Mouse (Mus musculus) thymus, postnatal 10 days (tissue): ENCODE measurements around the gene Tmem107.
"Not testable (repeated sequence)": the region's sequence is repeated elsewhere in the genome, so short reads cannot be mapped to it uniquely, and the experiment has no call there.

Source experiments
- DNase-seq, 2 experiments: peaks; one replicate each; pipeline ENCODE4 v3.0.0; 2021; ENCODE audit warnings: low spot score in 2 of 2

Tmem107 gene

DNA sequence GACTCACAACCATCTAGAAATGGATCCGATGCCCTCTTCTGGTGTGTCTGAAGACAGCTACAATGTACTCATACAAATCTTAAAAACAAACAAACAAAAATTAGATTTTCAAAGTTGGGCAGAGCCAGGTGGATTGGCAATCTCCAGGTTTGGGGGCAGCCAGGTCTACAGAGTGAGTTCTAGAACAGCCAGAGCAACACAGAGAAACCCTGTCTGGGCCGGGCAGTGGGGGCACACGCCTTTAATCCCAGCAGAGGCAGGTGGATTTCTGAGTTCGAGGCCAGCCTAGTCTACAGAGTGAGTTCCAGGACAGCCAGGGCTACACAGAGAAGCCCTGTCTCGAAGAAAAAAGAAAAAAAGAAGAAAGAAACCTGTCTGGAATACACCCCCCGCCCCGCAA, 23.2 kb downstream of the Tmem107 start:
- not testable (repeated sequence) for DNase-seq

DNA sequence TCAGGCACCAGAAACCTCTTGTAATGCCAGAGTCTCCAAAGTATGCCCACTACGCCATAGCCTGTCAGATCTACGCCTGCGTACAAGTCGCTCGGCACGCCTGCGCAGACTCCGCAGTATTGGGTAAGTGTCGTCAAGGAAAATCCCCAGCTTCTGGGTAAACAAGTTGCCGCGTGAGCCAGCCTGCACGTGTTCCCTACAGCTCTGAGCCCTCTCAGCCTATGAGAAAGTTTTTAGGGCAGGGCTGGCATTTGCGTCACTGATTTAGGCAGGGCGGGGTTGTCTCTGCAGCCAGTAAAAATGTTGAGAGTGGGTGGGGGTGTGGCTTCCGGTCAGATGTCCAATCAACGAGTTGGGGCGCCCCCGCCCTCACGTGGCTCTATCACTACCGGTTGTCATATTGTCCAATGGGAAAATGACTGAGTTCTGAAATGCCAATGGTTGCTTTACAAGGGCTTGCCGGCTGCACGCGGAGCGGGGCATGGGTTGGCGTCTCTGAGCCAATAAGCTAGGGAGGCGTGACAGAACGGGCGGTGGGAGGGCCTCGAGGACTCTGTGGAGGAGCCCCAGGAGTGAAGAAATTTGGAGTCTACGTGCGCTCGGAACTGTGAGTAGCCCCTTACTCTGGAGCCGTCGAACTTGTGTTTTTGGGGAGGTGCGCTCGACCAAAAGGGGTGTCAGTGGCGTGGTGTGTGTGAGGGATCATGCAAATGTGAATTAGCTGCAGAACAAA, 24.3 kb downstream of the Tmem107 start, which contains the start of gene Per1:
Gene Per1 (plus strand): TSS at position 521 of the 733 bp plus-strand sequence.
- DNase-seq = peak; percentile 95 to 99

DNA sequence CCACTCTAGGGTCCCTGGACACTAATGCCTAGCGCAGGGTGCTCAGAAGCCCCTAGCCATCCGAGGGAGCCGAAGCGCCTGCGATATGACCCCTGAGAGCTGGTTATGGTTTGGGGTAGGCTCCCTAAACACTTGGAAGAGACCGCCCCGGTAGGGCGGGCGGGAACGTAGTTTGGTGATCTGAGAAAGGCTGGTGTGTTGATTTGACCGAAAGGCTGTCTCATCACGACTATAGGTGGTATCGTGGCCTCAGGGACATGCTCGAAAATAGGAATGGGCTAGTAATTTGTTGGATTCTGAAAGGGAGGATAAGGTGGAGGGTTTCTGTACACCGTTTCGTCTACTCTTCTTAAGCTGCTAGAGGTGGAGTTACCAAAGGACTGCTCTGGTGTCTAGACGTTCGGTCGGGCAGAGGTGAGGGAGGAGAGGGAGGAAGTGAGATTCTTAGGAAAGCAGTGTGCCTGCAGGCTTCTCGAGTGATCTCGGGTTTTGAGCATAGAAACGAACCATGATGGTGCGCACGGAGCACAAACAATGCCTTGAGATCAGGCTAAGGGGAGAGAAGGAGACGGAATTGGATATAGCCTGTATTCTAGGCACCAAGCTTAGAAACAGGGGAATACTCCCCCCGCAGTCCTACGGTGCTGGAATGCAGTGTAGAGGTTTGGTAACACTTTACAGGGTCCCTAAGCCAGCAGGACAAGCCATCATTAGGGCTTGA, 25.1 kb downstream of the Tmem107 start:
- DNase-seq = peak in 1 of 2 experiments; percentile 19

DNA sequence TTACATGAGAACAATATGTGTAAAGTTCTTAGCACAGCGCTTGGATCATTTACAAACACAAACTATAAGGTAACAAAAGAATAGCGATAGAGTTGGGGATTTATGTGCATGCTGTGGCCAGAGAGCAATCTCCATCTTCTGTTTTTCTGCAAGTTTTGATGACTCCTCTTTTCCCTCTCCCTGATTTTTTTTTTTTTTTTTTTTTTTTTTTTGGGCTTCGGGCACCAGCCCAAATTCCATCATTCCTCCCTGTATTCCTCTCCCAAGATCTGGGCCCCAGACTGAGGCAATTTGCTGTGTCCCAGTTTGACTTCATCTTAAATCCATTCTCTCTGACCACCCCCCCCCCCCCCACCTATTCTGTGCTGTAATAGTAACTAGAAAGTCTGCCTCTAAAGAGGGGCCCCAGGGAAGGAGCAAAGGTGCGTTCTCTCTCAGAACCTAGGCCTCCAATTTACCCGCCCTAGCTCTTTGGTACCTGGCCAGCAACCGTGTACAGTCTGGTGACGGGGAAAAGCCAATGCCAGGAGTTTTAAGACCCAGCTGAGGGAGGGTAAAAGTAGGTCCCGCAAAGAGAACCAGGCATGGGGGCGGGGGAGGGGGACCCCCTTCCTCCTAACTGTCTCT, 25.9 kb downstream of the Tmem107 start:
- DNase-seq = no peak

DNA sequence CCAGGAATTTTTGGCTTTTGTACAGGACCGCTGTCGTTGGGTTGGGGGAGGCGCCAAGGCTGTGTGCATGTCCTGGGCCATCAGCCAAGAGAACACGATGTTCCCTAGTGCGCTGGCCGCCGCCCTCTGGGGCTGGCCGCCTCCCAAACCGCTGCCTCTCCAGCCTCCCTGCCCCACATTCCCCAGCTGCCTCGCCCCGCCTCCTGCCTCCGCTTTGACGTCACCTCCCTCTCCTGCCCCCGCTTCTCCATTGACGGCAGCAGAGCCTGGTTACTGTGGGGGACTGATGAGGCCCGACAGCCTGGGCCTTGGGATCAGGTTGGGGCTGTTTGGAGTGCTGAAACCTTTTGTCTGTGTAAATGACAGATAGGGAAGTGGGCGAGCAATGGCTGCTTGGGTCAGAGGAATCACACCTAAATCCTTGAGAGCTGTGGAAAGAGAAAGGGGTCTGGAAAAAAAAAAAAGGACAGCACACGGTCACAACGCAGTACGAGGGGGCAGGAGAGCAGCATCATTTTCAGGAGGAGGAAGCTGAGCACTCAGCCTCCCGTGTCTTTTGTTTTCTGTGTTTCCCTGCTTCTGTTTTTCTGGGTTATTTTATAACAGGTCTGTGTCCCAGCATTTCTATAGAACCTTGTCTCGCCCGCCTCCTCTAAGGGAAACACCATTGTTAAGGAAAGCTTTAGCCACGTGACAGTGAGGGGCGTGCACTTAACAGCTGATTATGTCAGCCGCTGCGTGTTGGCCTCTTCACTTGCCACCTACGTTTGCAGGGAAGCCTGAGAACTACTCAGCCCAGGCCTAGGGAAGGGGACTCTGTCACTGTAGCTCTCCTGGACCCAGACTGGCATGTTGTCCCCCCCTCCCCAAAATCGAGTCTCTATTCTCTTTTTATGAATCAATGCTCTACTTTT, 26.6 kb downstream of the Tmem107 start:
- peak; percentile 81 to 85 for DNase-seq

DNA sequence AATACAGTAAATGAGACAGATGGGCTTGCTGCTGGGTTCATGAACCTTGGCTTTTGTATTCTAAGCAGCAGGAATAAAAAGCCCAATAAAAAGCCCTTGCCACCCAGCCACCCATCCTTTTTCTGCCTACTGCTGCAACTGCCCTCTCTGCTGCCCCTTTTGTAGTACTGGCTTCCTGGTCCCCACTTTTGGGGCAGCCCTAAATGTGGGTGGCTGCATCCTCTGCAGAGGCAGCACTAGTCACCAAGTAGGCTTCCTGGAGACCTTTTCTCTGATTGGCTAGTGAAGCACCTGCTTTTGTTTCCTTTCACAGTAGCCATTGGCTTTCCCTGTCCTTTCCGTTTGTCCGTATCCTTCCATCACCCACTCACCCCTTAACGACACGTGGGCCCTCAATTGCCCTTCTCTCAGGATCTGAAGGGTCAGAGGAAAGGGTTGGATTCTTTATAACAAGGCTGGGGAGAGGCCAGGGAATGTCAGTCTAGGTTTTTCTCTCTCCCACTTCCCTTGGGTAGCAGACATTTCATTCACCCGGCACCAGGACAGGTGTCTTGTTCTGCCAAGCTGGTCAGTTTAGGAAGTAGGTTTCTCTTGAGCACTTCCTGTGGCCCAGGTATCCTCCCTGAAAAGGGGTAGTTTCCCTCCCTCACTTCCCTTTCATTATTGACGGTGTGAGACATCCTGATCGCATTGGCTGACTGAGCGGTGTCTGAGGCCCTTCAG, 27.6 kb downstream of the Tmem107 start:
- peak; percentile 28 to 32 for DNase-seq

DNA sequence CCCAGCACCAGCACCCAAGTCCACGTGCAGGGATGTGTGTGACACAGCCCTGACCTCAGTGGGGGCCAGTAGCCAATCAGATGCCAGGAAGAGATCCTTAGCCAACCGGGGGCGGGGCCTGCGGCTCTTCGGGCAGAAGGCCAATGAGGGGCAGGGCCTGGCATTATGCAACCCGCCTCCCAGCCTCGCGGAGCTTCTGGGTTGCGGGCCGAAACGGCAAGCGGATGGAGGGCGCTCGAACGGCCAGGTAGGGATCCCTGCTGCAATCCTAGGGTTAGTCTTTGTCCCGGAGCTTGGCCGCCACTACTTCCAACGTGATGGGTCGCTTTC, 28.1 kb downstream of the Tmem107 start:
- peak; percentile 76 to 81 for DNase-seq

DNA sequence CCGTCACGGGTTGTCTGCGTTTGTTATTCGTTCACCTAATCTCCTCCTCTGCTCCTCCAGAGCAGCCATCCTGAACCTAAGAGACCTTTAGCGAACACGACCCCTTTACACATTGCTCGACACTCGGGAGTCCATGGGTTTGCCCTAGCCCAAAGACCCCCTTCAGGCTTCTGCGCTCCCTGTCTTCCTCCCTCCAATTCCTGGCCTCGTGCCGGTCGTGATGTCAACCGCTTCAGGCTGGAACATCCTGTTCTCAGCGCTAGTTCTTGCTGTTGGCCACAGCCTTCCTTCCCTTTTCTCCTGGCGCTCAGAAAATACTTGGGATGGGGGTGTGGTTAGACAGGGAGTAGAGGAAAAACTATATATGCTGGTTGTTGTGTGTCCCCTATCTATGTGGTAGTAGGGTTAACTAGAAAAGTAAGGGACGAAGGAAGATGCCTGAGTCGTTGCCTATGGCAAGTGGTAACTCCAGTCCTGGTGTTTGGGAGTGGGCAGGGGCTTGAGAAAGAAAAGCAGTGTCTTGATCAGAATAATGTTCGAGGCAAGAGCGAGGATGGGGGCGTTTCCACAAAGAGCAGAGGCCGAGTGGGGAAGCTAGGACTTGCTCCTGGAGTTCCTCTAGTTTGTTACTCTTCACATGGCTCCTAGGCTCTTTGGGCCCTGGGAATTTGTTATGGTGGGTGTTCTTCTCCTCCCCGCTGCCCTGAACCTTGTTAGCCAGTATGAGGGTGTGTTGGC, 28.7 kb downstream of the Tmem107 start:
- DNase-seq = no peak

DNA sequence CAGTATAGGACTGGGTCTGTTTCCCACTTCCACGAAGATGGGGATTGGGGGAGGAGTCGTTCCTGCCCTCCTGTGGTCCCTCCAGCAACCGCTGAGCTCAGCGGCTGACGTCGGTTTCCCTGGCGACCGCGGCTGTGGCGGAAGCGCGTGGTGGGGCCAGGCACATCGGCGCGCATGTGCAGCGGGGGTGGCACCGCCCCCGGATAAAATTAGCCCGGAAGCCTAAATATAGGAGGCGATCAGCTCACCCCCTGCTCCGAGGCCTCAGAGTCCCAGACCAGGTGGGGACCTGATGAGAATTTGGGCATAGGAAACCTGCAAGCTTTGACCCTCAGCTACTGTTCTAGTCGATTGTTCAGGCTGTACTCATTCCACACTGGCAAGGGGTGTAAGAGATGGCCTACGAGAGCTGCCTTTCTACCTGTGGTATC, 29.3 kb downstream of the Tmem107 start:
- DNase-seq = peak; percentile 82 to 87

DNA sequence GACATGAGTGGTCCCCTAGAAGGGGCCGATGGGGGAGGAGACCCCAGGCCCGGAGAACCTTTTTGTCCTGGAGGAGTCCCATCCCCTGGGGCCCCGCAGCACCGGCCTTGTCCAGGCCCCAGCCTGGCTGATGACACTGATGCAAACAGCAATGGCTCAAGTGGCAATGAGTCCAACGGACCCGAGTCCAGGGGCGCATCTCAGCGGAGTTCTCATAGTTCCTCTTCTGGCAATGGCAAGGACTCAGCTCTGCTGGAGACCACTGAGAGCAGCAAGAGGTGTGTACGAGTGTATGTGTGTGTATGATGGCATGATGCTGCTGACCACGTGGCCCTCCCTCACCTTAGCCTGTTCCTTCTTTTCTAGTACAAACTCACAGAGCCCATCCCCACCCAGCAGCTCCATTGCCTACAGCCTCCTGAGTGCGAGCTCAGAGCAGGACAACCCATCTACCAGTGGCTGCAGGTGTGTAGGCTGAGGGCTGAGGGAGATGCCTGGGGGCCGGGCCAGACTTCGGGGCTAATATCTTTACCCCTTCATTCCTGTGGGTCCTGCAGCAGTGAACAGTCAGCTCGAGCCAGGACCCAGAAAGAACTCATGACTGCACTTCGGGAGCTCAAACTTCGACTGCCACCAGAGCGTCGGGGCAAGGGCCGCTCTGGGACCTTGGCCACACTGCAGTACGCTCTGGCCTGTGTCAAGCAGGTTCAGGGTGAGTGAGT, 30.2 kb downstream of the Tmem107 start:
- no peak for DNase-seq

DNA sequence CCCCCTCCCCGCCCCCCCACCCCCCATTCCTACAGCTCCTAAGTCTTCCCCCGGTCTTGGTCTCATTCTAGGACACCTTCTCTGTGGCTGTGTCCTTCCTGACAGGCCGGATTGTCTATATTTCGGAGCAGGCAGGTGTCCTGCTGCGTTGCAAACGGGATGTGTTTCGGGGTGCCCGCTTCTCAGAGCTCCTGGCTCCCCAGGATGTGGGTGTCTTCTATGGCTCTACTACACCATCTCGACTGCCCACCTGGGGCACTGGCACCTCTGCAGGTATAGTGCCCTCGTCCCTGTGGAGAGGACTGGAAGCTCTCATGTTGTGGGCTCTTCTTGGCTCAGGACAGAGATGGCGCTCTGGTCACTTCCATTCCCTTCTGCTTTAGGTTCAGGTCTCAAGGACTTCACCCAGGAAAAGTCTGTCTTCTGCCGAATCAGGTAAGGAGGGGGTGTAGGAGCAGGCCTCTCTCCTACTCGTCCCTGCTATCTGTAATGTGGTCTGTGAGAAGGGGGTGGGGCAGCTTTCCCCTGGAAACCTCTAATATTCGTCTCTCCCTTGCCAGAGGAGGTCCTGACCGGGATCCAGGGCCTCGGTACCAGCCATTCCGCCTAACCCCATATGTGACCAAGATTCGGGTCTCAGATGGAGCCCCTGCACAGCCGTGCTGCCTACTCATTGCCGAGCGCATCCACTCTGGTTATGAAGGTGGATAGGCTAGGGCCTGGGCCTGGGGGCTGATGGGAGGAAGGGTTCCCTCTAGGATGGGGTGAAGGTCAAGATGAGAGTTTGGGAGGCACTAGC, 31.2 kb downstream of the Tmem107 start:
- no peak for DNase-seq

DNA sequence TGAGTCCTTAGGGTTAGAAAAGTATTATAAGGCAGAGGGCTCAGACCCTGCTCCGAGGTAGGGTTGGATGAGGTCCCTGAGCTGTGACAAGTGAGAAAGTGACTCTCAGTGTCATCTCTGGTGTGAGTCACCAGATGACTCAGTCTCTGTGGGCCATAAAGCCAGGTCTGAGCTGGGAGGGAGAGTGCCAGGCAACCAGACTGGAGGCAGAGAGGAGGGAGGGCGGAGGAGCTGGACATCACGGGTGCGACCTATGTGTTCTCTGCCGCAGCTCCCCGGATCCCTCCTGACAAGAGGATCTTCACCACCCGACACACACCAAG, 31.8 kb downstream of the Tmem107 start:
- DNase-seq = no peak

DNA sequence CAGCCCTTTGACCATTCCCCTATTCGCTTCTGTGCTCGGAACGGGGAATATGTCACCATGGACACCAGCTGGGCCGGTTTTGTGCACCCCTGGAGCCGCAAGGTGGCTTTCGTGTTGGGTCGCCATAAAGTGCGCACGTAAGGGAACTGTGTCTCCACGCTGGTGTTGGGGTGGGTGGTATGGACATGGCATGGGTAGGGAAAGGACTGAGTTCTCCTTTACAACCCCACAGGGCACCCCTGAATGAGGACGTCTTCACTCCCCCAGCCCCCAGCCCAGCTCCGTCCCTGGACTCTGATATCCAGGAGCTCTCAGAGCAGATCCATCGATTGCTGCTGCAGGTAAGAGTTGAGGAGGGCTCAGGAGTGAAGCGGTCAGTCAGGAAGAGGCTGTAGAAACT, 32.5 kb downstream of the Tmem107 start:
- DNase-seq = no peak

DNA sequence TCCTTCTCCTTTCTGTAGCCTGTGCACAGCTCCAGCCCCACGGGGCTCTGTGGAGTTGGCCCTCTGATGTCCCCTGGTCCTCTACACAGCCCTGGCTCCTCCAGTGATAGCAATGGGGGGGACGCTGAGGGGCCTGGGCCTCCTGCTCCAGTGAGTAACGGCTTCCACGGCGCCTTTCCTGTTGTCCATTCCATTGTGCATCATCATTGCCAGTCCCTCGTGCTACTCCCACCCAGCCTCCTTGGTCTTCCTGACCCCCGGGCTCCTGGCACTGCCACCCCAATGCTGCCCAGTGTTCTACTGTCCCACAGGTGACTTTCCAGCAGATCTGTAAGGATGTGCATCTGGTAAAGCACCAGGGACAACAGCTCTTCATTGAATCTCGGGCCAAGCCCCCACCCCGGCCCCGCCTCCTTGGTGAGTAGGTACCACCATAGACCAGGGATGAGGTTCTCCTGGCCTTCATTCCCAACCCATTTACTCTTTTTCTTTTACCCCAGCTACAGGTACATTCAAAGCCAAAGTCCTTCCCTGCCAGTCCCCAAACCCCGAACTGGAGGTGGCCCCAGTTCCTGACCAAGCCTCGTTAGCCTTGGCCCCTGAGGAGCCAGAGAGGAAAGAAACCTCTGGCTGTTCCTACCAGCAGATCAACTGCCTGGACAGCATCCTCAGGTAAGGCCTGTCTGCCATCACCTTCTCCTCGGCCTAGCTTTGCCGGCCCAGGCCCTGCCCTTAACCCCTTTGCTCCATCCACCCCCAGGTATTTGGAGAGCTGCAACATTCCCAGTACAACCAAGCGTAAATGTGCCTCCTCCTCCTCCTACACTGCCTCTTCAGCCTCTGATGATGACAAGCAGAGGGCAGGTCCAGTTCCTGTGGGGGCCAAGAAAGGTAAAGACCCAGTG, 33.2 kb downstream of the Tmem107 start:
- no peak for DNase-seq

DNA sequence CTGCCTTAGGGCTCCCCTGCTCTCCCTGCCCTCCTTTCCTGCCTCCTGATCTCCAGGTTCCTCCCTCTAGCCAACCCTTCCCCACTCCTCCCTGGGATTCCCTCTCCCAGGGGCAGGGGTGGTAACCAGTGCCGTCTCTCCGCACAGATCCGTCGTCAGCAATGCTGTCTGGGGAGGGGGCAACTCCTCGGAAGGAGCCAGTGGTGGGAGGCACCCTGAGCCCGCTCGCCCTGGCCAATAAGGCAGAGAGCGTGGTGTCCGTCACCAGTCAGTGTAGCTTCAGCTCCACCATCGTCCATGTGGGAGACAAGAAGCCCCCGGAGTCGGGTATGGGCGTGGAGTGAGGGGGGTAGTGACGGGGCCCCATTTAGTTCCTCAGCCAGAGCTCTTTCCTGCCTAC, 33.9 kb downstream of the Tmem107 start:
- DNase-seq = no peak

DNA sequence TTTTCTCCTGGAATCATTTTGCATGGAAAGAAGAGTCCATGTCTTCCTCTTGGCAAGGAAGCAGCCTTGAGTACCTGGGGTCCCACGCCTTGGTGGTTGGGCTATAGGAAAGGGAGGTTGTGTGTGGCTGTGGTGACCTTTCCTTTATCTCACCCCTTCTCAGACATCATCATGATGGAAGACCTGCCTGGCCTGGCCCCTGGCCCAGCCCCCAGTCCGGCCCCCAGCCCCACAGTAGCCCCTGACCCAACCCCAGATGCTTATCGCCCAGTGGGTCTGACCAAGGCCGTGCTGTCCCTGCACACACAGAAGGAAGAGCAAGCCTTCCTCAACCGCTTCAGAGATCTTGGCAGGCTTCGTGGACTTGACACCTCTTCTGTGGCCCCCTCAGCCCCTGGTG, 34.6 kb downstream of the Tmem107 start:
- DNase-seq = no peak

DNA sequence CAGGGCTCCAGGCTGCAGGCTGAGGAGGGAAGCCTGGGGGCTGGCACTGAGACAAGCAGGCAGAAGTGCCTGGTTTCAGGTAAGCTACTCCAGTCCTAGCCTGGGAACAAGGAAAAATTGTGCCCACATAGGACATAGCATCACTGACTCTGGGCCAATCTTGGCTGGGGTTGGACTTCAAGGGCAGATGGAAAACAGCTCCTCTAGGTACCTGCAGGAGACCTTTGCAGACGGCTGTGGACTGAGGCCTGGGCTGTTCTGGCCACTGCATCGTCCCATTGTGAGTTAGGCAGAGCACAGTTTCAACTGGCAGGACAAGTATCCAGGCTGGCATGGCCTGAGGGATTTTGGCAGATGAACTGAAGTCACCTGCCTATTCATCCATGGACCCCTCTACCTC, 35.2 kb downstream of the Tmem107 start:
- no peak for DNase-seq

DNA sequence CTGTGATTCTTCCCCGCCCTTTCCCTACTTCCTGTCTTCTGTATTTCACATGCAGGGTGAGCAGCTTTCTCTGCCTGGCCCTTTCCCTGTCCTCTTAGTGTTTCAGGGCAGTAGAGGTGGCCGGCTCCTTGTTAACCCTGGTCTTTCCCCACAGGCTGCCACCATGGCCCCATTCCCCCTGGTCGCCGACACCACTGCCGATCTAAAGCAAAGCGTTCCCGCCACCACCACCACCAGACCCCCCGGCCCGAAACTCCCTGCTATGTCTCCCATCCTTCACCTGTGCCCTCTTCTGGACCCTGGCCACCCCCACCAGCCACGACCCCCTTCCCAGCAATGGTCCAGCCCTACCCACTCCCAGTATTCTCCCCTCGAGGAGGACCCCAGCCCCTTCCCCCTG, 35.7 kb downstream of the Tmem107 start:
- no peak for DNase-seq
